Mouse (Mus musculus): ENCODE data around the gene Abcc3. TPM values are rescaled to one million over a fixed set of nuclear protein-coding genes. Genes with fewer than 3 reads are reported as not detected.
"Not testable (repeated sequence)": the region's sequence is repeated elsewhere in the genome, so short reads cannot be mapped to it uniquely, and the experiment has no call there.

Abcc3 gene
- polyA plus RNA-seq, 1 experiment from 2014 or later, result 3.2 TPM

DNA sequence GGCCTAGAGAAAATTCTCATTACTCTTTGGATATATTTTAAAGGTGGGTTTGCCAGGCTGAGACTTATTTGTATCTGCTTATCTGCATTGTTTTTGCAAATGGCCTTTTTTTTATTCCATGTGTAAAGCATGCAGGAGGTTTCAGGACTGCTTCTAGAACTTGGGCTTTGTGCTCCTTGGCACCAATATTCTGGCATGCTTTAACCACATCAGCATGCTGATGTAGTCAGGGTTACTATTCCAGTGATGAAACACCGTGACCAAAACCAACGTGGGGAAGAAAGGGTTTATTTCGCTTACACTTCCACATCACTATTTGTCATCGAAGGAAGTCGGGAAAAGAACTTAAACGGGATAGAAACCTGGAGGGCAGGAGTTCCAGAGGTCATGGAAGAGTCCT is 8.2 kb upstream of the Abcc3 start:
- no peaks in the 10 kb centered on the region for H3K36me3 ChIP-seq (ENCODE audit: control insufficient read depth, insufficient read depth)
- ATAC-seq, result no peak
- 57% methylated on average over 6 of the region's 6 CpGs for WGBS
- no peak overlapping the region for H3K27ac ChIP-seq (ENCODE audit: low read depth, low read length)
- H3K4me1 ChIP-seq (replicated peaks; ENCODE audit: control insufficient read depth, insufficient read depth, low read length), result peaks cover 9% of the 10 kb centered on the region; the same call in 1 of the 2 replicates
- no peak overlapping the region for H3K9ac ChIP-seq (ENCODE audit: low read depth, low read length)
- H3K9me3 ChIP-seq (ENCODE audit: control insufficient read depth), result no peaks in the 10 kb centered on the region
- no peak overlapping the region for H3K4me3 ChIP-seq (ENCODE audit: low read depth, low read length)
- no peaks in the 10 kb centered on the region for H3K27me3 ChIP-seq (replicated peaks; ENCODE audit: control insufficient read depth, insufficient read depth, low read length)
- no peak overlapping the region for H3K4me2 ChIP-seq (replicated peaks; ENCODE audit: low read depth)
- TF ChIP-seq CTCF (IDR thresholded peaks at IDR 0.05; ENCODE audit: low read depth), result no peak

DNA sequence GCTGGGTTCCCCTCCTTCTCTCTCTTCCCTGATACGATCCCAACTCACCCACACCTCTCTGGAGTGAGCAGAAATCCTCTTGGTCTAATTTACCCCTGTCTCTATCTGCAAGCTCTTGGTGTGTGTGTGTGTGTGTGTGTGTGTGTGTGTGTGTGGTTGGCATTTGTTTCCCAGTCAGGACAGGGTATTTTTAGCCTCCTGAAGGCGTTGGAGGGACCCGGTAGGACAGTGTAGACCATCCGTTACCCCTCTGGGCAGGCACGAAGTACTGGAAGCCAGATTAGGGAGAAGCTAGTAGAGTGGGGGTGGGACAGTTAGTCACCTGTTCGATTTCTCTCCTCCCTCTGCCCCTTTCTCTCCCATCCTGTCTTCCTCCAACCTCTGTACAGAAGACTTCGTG is 1.3 kb upstream of the Abcc3 start:
- H3K4me2 ChIP-seq (replicated peaks; ENCODE audit: low read depth), result no peak overlapping the region
- TF ChIP-seq CTCF (IDR thresholded peaks at IDR 0.05; ENCODE audit: low read depth), result no peak
- ATAC-seq, result no peak
- H3K9me3 ChIP-seq (ENCODE audit: control insufficient read depth), result no peaks in the 10 kb centered on the region
- H3K27me3 ChIP-seq (replicated peaks; ENCODE audit: control insufficient read depth, insufficient read depth, low read length), result no peaks in the 10 kb centered on the region
- H3K36me3 ChIP-seq (ENCODE audit: control insufficient read depth, insufficient read depth), result no peaks in the 10 kb centered on the region
- WGBS, result 83% methylated on average over 7 of the region's 7 CpGs
- no peak overlapping the region for H3K4me3 ChIP-seq (ENCODE audit: low read depth, low read length)
- no peak overlapping the region for H3K9ac ChIP-seq (ENCODE audit: low read depth, low read length)
- no peak overlapping the region for H3K27ac ChIP-seq (ENCODE audit: low read depth, low read length)
- peaks cover 11% of the 10 kb centered on the region for H3K4me1 ChIP-seq (replicated peaks; ENCODE audit: control insufficient read depth, insufficient read depth, low read length)

DNA sequence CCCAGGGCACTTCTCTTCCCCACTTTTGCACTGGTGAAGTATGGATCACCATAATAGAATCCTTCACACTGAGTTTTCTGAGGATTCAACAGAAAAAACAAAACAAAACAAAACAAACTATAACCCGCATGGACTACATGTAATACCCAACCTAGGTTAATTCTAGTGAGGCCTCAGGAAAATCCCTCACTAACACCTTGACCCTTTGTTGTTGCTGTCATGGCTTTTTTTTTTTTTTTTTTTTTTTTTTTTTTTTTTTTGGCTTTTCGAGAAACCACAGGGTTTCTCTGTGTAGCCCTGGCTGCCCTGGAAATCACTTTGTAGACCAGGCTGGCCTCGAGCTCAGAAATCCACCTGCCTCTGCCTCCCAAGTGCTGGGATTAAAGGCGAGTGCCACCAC is 693 bp upstream of the Abcc3 start:
- 89% methylated on average over 4 of the region's 4 CpGs for WGBS
- ATAC-seq; H3K36me3 ChIP-seq (ENCODE audit: control insufficient read depth, insufficient read depth): not testable (repeated sequence)

DNA sequence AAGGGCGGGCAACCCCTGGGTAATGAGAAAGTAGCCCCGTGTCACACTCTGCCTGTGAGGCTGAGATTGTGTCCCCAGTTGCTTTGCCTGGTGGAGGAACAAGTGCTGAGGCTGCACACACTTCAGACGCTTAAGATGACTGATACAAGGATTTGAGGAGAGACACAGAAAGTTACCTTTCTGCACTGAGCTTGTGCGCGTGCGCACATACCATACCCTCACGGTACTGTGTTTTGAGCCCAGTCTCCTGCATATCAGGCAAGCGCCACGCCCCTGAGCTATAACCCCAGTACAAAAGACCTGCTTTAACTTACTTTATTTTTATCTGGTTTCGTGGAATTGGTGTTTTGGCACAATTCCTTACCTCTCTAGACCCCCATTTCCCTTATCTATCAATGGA is 1.1 kb downstream of the Abcc3 start:
- Histone ChIP-seq H3K9me3 (ENCODE audit: control insufficient read depth) (no peaks in the 10 kb centered on the region), H3K4me2 (replicated peaks; ENCODE audit: low read depth) (peak overlapping the region; percentile 70), H3K4me1 (replicated peaks; ENCODE audit: control insufficient read depth, insufficient read depth, low read length) (peaks cover 12% of the 10 kb centered on the region), H3K4me3 (ENCODE audit: low read depth, low read length) (no peak overlapping the region), H3K9ac (ENCODE audit: low read depth, low read length) (no peak overlapping the region), H3K27me3 (replicated peaks; ENCODE audit: control insufficient read depth, insufficient read depth, low read length) (no peaks in the 10 kb centered on the region), H3K36me3 (ENCODE audit: control insufficient read depth, insufficient read depth) (no peaks in the 10 kb centered on the region), H3K27ac (ENCODE audit: low read depth, low read length) (no peak overlapping the region)
- no peak for TF ChIP-seq CTCF (IDR thresholded peaks at IDR 0.05; ENCODE audit: low read depth)
- no peak for ATAC-seq
- WGBS, result 57% methylated on average over 10 of the region's 10 CpGs

More for the DNA sequence above, 693 bp upstream of the Abcc3 start:
- not testable (repeated sequence) for H3K4me3 ChIP-seq (ENCODE audit: low read depth, low read length); H3K4me2 ChIP-seq (replicated peaks; ENCODE audit: low read depth); H3K9ac ChIP-seq (ENCODE audit: low read depth, low read length); H3K9me3 ChIP-seq (ENCODE audit: control insufficient read depth); H3K27ac ChIP-seq (ENCODE audit: low read depth, low read length); H3K27me3 ChIP-seq (replicated peaks; ENCODE audit: control insufficient read depth, insufficient read depth, low read length)
- peaks cover 12% of the 10 kb centered on the region for H3K4me1 ChIP-seq (replicated peaks; ENCODE audit: control insufficient read depth, insufficient read depth, low read length)

DNA sequence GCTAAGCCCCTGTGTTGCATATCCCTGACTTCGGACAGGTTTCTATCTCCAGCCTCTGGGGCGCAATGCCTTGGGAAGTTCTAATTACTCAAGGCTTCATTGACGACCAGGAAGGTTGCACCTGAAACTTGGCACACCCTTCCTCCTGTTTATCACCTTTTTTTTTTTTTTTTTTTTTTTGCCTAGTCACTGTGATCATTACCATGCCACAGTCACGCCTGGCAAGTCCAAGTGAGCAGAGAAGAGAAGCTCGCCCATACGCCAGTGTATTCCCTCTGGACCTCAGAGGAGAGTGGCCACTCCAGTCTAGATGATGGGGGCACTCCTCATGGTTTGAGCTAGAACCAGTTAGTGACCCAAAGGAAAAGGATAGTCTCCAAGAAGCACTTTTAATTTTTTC is 2.0 kb downstream of the Abcc3 start:
- 62% methylated on average over 6 of the region's 6 CpGs for WGBS
- no peak for TF ChIP-seq CTCF (IDR thresholded peaks at IDR 0.05; ENCODE audit: low read depth)
- H3K4me3 ChIP-seq (ENCODE audit: low read depth, low read length), result no peak overlapping the region

DNA sequence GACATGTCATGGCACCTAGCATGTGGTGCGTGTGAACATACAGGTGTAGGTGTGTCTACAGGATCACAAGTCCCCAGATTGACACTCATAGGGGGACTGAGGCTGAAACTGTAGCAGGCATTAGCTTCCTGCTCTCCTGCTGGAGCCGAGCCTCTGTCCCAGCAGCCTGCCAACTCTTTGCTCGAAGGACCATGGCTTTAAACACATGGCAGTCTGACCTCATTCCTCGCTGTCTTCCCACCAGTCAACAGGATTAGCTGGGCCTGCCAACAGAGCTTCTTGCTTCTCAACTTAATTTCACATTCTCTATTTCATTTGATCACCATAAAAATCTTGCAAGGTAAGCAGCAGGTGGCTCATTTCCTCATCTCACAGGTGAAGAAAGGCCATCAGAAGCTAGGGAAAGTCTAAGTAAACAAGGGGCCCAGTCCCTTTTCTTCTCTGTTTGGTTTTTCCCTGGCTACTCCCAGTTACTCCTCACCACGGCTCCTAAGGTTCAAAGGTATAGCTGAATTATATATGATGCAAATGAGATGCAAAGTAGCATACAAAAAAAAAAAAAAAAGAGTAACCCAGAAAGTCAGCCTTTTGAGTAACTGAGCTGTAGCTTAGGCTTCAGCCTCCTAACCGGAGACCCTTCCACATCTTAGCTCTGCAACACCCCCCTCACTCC is 2.9 kb downstream of the Abcc3 start:
- Histone ChIP-seq H3K4me3 (ENCODE audit: low read depth, low read length) (no peak overlapping the region), H3K27ac (ENCODE audit: low read depth, low read length) (peak overlapping the region; percentile 73)
- peak; percentile 85 for ATAC-seq

More for the DNA sequence above, 2.0 kb downstream of the Abcc3 start:
- no peaks in the 10 kb centered on the region for H3K27me3 ChIP-seq (replicated peaks; ENCODE audit: control insufficient read depth, insufficient read depth, low read length)
- H3K9ac ChIP-seq (ENCODE audit: low read depth, low read length), result no peak overlapping the region
- ATAC-seq, result peak; percentile 44
- H3K4me1 ChIP-seq (replicated peaks; ENCODE audit: control insufficient read depth, insufficient read depth, low read length), result peaks cover 12% of the 10 kb centered on the region
- H3K36me3 ChIP-seq (ENCODE audit: control insufficient read depth, insufficient read depth), result no peaks in the 10 kb centered on the region
- no peaks in the 10 kb centered on the region for H3K9me3 ChIP-seq (ENCODE audit: control insufficient read depth)
- peak overlapping the region; percentile 70; the same call in 1 of the 2 replicates for H3K4me2 ChIP-seq (replicated peaks; ENCODE audit: low read depth)
- peak overlapping the region; percentile 24; the same call in 1 of the 2 replicates for H3K27ac ChIP-seq (ENCODE audit: low read depth, low read length)

More for the DNA sequence above, 2.9 kb downstream of the Abcc3 start:
- H3K4me1 ChIP-seq (replicated peaks; ENCODE audit: control insufficient read depth, insufficient read depth, low read length), result peaks cover 12% of the 10 kb centered on the region
- TF ChIP-seq CTCF (IDR thresholded peaks at IDR 0.05; ENCODE audit: low read depth), result no peak
- no peaks in the 10 kb centered on the region for H3K9me3 ChIP-seq (ENCODE audit: control insufficient read depth)
- no peaks in the 10 kb centered on the region for H3K36me3 ChIP-seq (ENCODE audit: control insufficient read depth, insufficient read depth)
- no peak overlapping the region for H3K9ac ChIP-seq (ENCODE audit: low read depth, low read length)
- WGBS, result 37% methylated on average over 6 of the region's 6 CpGs
- H3K27me3 ChIP-seq (replicated peaks; ENCODE audit: control insufficient read depth, insufficient read depth, low read length), result no peaks in the 10 kb centered on the region
- H3K4me2 ChIP-seq (replicated peaks; ENCODE audit: low read depth), result no peak overlapping the region; the same call in 1 of the 2 replicates

Measured in intestine, postnatal 0 days (tissue).